Mouse (Mus musculus) forebrain, embryonic 16.5 days (tissue): ENCODE measurements at regions not wholly inside any gene's neighbourhood (a gene's known extent, or its start where the extent isn't known, plus 50 kb on each side); places are given as distances from the start of the nearest gene placed in this dataset.

ENCODE experiments used
- ATAC-seq: fragments of 200-750 bp; cut with Nextera tagmentation; 2 replicates; pipeline ENCODE4 v1.8.0; 2017; ENCODE audit warnings: mild to moderate bottlenecking, moderate library complexity
- H3K27ac ChIP-seq: fragments of 300-500 bp; sonication (generic); 2 replicates; pipeline ENCODE4 v1.5.1; 2014; ENCODE audit warnings: low read length, control low read depth
- H3K27me3 ChIP-seq: fragments of 300-500 bp; sonication (generic); replicated peaks from 2 replicates; pipeline ENCODE4 v1.6.1; 2014; ENCODE audit warnings: low read length; ENCODE audit not compliant: control insufficient read depth, insufficient read depth
- H3K36me3 ChIP-seq: fragments of 300-500 bp; sonication (generic); 2 replicates; pipeline ENCODE4 v1.6.1; 2014; ENCODE audit not compliant: control insufficient read depth, insufficient read depth
- H3K4me1 ChIP-seq: fragments of 300-500 bp; sonication (generic); replicated peaks from 2 replicates; pipeline ENCODE4 v1.6.1; 2014; ENCODE audit warnings: low read length; ENCODE audit not compliant: control insufficient read depth, insufficient read depth
- H3K4me2 ChIP-seq: fragments of 300-500 bp; sonication (generic); 2 replicates; pipeline ENCODE4 v1.6.1; 2014; ENCODE audit warnings: mild to moderate bottlenecking, low read length, control low read depth
- H3K4me3 ChIP-seq: fragments of 300-500 bp; sonication (generic); replicated peaks from 2 replicates; pipeline ENCODE4 v1.5.1; 2014; ENCODE audit warnings: mild to moderate bottlenecking, low read length, control low read depth
- H3K9ac ChIP-seq: fragments of 300-500 bp; sonication (generic); replicated peaks from 2 replicates; pipeline ENCODE4 v1.6.1; 2014; ENCODE audit warnings: low read depth, low read length, control low read depth
- H3K9me3 ChIP-seq: fragments of 300-500 bp; sonication (generic); 2 replicates; pipeline ENCODE4 v1.6.1; 2016; ENCODE audit warnings: low read length; ENCODE audit not compliant: control insufficient read depth
- WGBS: fragments of 180-500 bp; shearing (Covaris S2); extraction: QIAGEN DNeasy Blood & Tissue Kit; methylation state at CpG from one replicate; pipeline ENCODE4 v1.1.7; 2014; 5-methylcytosine and 5-hydroxymethylcytosine counted together

DNA sequence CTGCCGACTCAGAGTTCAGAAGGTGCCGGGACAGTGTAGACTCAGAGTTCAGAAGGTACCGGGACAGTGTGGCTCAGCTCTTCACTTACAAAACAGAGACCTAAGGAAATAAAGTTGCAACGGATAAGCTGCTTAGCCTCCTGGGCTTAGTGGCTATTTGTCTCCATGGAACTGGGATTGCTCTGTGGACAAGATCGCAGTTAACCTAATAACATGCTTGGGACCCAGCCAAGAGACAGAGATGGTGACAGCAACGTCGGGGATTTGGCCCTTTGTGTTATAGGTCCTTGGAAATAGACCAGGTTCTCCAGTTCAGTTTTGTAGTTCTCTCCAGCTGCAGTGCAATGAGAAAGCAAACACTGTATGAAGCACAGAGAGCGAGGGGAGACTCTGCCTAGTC is 549.1 kb upstream of the Adam5 start:
- H3K27ac ChIP-seq = no peak overlapping the region
- no peak overlapping the region for H3K9ac ChIP-seq
- H3K4me3 ChIP-seq = no peak overlapping the region
- H3K4me2 ChIP-seq = no peak overlapping the region
- no peak for ATAC-seq
- H3K9me3 ChIP-seq = no peaks in the 10 kb centered on the region
- H3K27me3 ChIP-seq = no peaks in the 10 kb centered on the region
- WGBS = 52% methylated on average over 8 of the region's 8 CpGs
- peaks cover 7% of the 10 kb centered on the region for H3K4me1 ChIP-seq
- no peaks in the 10 kb centered on the region for H3K36me3 ChIP-seq

DNA sequence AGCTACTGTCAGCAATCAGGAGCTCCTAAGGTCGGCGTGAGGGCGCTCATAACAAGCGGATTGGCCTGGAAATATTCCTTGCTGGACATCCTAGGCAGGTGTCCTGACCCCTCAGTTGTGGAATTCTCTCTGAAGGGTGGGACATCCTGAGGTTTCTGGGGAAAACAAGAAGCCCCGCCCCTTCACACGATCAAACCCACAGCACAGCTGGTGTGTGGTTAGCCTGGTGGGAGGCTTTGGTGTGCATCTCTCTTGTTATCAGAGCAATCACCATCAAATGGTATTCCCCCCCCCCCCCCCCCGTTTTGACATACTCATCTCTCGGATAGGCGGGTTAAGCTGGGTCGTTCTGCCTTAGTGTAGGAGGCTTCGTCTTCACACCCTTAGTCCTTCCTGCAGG is 546.8 kb upstream of the Adam5 start:
- H3K9ac ChIP-seq = no peak overlapping the region

DNA sequence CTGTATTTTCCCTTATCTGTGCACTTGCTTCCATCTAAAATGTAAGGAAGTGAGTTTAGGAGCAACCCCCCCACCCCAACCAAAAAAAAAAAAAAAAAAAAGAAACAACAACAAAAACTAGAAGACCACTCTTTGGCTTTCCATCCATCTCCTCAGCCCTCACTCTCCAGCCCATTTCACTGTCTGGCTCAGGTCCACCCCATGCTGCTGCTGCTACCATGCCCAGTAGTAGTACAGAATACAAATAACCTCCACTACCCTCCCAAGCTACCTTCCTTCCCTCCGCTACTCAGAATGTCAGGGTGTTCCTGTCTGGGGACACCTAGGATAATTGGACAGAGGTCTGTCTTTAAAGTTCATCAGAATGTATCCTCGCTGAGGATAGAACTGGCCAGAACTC is 545.2 kb upstream of the Adam5 start:
- Histone ChIP-seq H3K36me3 (no peaks in the 10 kb centered on the region), H3K4me3 (no peak overlapping the region), H3K27ac (no peak overlapping the region), H3K9ac (no peak overlapping the region), H3K4me2 (no peak overlapping the region), H3K9me3 (no peaks in the 10 kb centered on the region), H3K27me3 (no peaks in the 10 kb centered on the region), H3K4me1 (peaks cover 15% of the 10 kb centered on the region)
- ATAC-seq = no peak
- WGBS = 84% methylated on average over 2 of the region's 2 CpGs

More for the DNA sequence above, 546.8 kb upstream of the Adam5 start:
- Histone ChIP-seq H3K9me3 (no peaks in the 10 kb centered on the region), H3K4me3 (no peak overlapping the region), H3K4me2 (no peak overlapping the region), H3K27ac (no peak overlapping the region), H3K36me3 (no peaks in the 10 kb centered on the region), H3K27me3 (no peaks in the 10 kb centered on the region), H3K4me1 (peaks cover 15% of the 10 kb centered on the region)
- WGBS = 62% methylated on average over 10 of the region's 11 CpGs
- ATAC-seq = no peak

GRCm38 (mm10) chr8:25368561-25369091 is 544.5 kb upstream of the Adam5 start:
- 2% methylated on average over 11 of the region's 11 CpGs for WGBS
- H3K27ac ChIP-seq = peak overlapping the region; percentile 71
- H3K4me2 ChIP-seq = peak overlapping the region; percentile 31
- peaks cover 15% of the 10 kb centered on the region for H3K4me1 ChIP-seq
- H3K36me3 ChIP-seq = no peaks in the 10 kb centered on the region
- H3K27me3 ChIP-seq = no peaks in the 10 kb centered on the region
- no peak overlapping the region for H3K4me3 ChIP-seq
- ATAC-seq = peak; percentile 75
- no peaks in the 10 kb centered on the region for H3K9me3 ChIP-seq
- H3K9ac ChIP-seq = peak overlapping the region; percentile 8

DNA sequence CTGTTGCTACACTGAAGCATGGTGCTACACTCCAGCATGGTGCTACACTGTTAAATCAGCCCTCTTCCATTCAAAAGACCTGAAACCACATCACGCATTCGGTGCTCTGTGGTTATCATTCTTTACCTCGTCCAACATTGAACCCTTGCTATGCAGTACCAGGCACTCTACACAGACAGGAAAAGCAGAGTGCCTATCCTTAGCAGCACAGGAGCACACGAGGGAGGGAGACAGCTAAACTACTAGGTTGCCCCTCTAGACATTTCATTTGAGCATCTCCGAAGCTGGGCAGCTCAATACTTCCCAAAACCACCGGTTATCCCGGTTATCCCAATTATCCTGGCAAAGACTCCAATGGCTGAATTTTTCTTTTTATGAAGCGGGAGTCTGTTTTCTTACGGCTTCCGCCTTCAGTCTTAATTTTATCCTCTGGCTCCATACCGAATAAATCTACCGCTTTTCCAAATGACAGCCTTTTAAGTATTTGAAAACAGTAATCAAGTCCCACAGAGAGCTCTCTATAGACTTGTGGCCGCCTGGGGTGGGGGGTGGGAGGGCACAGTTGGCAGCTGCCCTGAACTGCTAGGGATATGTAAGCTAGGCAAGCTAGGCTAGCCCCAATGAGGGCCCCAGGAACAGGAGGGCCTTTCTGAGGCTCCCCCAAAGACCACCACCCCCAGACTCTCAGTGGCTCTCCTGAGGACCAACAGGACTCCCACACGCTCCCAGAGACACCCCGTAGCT is 543.8 kb upstream of the Adam5 start:
- Histone ChIP-seq H3K4me1 (peaks cover 15% of the 10 kb centered on the region), H3K9ac (peak overlapping the region; percentile 8; the same call in 1 of the 2 replicates), H3K9me3 (no peaks in the 10 kb centered on the region), H3K36me3 (no peaks in the 10 kb centered on the region), H3K27me3 (no peaks in the 10 kb centered on the region), H3K4me2 (peak overlapping the region; percentile 31), H3K27ac (peak overlapping the region; percentile 71), H3K4me3 (no peak overlapping the region)
- peak; percentile 83 for ATAC-seq
- WGBS = 8% methylated on average over 15 of the region's 15 CpGs

DNA sequence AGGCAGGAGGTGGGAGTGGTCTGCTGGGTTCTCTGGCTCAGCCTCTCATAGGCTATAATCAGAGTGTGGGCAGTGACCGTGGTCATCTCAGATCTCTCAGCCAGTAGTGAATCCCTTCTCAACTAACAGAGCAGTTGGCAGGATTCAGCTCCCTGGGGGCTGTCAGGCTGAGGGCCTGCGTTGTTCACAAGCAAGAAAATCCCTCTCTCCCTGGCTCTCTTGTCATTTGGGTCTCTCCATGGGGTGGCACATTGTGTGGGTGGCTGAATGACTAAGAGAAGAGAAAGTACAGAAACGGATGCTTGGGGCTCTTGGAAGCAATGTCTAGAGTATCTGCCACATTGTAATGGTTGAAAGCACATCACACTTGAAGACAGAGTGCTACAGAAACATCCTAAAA is 542.0 kb upstream of the Adam5 start:
- no peak overlapping the region for H3K9ac ChIP-seq
- ATAC-seq = no peak
- no peak overlapping the region for H3K27ac ChIP-seq
- H3K9me3 ChIP-seq = no peaks in the 10 kb centered on the region
- H3K4me1 ChIP-seq = peaks cover 15% of the 10 kb centered on the region
- no peak overlapping the region for H3K4me2 ChIP-seq
- no peaks in the 10 kb centered on the region for H3K36me3 ChIP-seq
- WGBS = 22% methylated on average over 3 of the region's 3 CpGs
- no peak overlapping the region for H3K4me3 ChIP-seq
- H3K27me3 ChIP-seq = no peaks in the 10 kb centered on the region

- H3K27me3 ChIP-seq = no peaks in the 10 kb centered on the region
- WGBS = 62% methylated on average over 9 of the region's 9 CpGs
- no peak overlapping the region for H3K27ac ChIP-seq
- ATAC-seq = peak; percentile 34; the same call in 1 of the 2 replicates
- H3K4me2 ChIP-seq = no peak overlapping the region
- H3K9ac ChIP-seq = no peak overlapping the region
- no peak overlapping the region for H3K4me3 ChIP-seq
- no peaks in the 10 kb centered on the region for H3K9me3 ChIP-seq
- H3K4me1 ChIP-seq = peaks cover 1% of the 10 kb centered on the region
- no peaks in the 10 kb centered on the region for H3K36me3 ChIP-seq
These were observed 538.5 kb upstream of the Adam5 start for GRCm38 (mm10) chr8:25362656-25363055.

GRCm38 (mm10) chr8:25362146-25362545 is 538.0 kb upstream of the Adam5 start:
- H3K4me1 ChIP-seq = no peaks in the 10 kb centered on the region
- no peak overlapping the region for H3K27ac ChIP-seq
- H3K4me2 ChIP-seq = no peak overlapping the region
- 67% methylated on average over 4 of the region's 4 CpGs for WGBS
- no peaks in the 10 kb centered on the region for H3K36me3 ChIP-seq
- ATAC-seq = no peak
- no peak overlapping the region for H3K4me3 ChIP-seq
- no peaks in the 10 kb centered on the region for H3K27me3 ChIP-seq
- H3K9ac ChIP-seq = no peak overlapping the region
- H3K9me3 ChIP-seq = no peaks in the 10 kb centered on the region

DNA sequence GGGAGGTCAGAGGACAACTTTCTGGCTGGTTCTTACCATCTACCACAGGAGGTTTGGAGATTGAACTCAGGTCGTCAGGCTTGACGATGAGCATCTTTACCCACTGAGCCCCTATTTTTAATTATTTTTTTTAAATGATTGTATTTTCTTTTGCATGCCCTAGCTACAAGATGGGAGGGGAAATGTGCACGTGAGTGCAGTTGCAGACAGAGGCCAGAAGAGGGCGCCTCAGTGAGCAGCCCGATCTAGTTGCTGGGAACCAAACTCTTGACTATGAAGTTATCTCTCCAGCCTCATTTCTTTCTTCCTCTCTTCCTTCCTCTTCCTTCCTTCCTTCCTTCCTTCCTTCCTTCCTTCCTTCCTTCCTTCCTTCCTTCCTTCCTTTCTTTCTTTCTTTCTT is 537.3 kb upstream of the Adam5 start:
- H3K36me3 ChIP-seq = no peaks in the 10 kb centered on the region
- no peaks in the 10 kb centered on the region for H3K9me3 ChIP-seq
- 92% methylated on average over 5 of the region's 5 CpGs for WGBS
- H3K4me2 ChIP-seq = no peak overlapping the region
- no peak overlapping the region for H3K4me3 ChIP-seq
- H3K27ac ChIP-seq = no peak overlapping the region
- H3K27me3 ChIP-seq = no peaks in the 10 kb centered on the region
- no peak for ATAC-seq
- H3K9ac ChIP-seq = no peak overlapping the region
- no peaks in the 10 kb centered on the region for H3K4me1 ChIP-seq
